Mouse (Mus musculus) intestine, postnatal 0 days (tissue): ENCODE measurements at regions not wholly inside any gene's neighbourhood (a gene's known extent, or its start where the extent isn't known, plus 50 kb on each side); places are given as distances from the start of the nearest gene placed in this dataset.

Source experiments
- ATAC-seq: fragments of 200-750 bp; cut with Nextera tagmentation; 2 replicates; pipeline ENCODE4 v1.8.0; 2017; ENCODE audit warnings: mild to moderate bottlenecking, moderate TSS enrichment, moderate library complexity
- H3K27ac ChIP-seq: fragments of 300-500 bp; sonication (generic); 2 replicates; pipeline ENCODE4 v1.5.1; 2014; ENCODE audit warnings: mild to moderate bottlenecking, low read depth, low read length, moderate library complexity
- H3K27me3 ChIP-seq: fragments of 300-500 bp; sonication (generic); replicated peaks from 2 replicates; pipeline ENCODE4 v1.6.1; 2014; ENCODE audit warnings: low read length, mixed read lengths; ENCODE audit not compliant: control insufficient read depth, insufficient read depth
- H3K36me3 ChIP-seq: fragments of 300-500 bp; sonication (generic); 2 replicates; pipeline ENCODE4 v1.6.1; 2014; ENCODE audit warnings: mild to moderate bottlenecking, moderate library complexity; ENCODE audit not compliant: control insufficient read depth, insufficient read depth
- H3K4me1 ChIP-seq: fragments of 300-500 bp; sonication (generic); replicated peaks from 2 replicates; pipeline ENCODE4 v1.6.1; 2014; ENCODE audit warnings: antibody characterized with exemption, low read length, mixed read lengths; ENCODE audit not compliant: control insufficient read depth, insufficient read depth
- H3K4me2 ChIP-seq: fragments of 300-500 bp; sonication (generic); replicated peaks from 2 replicates; pipeline ENCODE4 v1.6.1; 2014; ENCODE audit warnings: low read depth, mild to moderate bottlenecking, moderate library complexity
- H3K4me3 ChIP-seq: fragments of 300-500 bp; sonication (generic); 2 replicates; pipeline ENCODE4 v1.5.1; 2014; ENCODE audit warnings: low read depth, low read length
- H3K9ac ChIP-seq: fragments of 300-500 bp; sonication (generic); 2 replicates; pipeline ENCODE4 v1.6.1; 2014; ENCODE audit warnings: mild to moderate bottlenecking, low read depth, low read length
- H3K9me3 ChIP-seq: fragments of 300-500 bp; sonication (generic); 2 replicates; pipeline ENCODE4 v1.6.1; 2016; ENCODE audit warnings: mixed run types; ENCODE audit not compliant: control insufficient read depth
- CTCF ChIP-seq: sonication (generic); IDR thresholded peaks from 2 replicates; pipeline ENCODE4 v1.5.1; 2016; ENCODE audit warnings: low read depth, mild to moderate bottlenecking, control low read depth, antibody characterized with exemption, moderate library complexity
- WGBS: fragments of 180-500 bp; shearing (Covaris S2); extraction: QIAGEN DNeasy Blood & Tissue Kit; methylation state at CpG from one replicate; pipeline ENCODE4 v1.1.7; 2014; 5-methylcytosine and 5-hydroxymethylcytosine counted together

GRCm38 (mm10) chr16:5307249-5307605, 51.4 kb upstream of the Eef2kmt start:
- no peak for ATAC-seq
- Histone ChIP-seq H3K4me1 (peaks cover 4% of the 10 kb centered on the region; the same call in 1 of the 2 replicates), H3K4me2 (peak overlapping the region; percentile 71), H3K27me3 (peaks cover 11% of the 10 kb centered on the region), H3K27ac (no peak overlapping the region), H3K4me3 (0 out of 2 replicates have a peak overlapping the region, but pooled peaks have one; percentile 22), H3K36me3 (no peaks in the 10 kb centered on the region), H3K9me3 (no peaks in the 10 kb centered on the region), H3K9ac (no peak overlapping the region)
- no peak for TF ChIP-seq CTCF
- WGBS = 74% methylated on average over 7 of the region's 7 CpGs

GRCm38 (mm10) chr16:5306588-5307248, 50.9 kb upstream of the Eef2kmt start:
- Histone ChIP-seq H3K9me3 (no peaks in the 10 kb centered on the region), H3K27ac (no peak overlapping the region), H3K4me1 (peaks cover 4% of the 10 kb centered on the region; the same call in 1 of the 2 replicates), H3K4me2 (peak overlapping the region; percentile 71), H3K27me3 (peaks cover 11% of the 10 kb centered on the region), H3K4me3 (peak overlapping the region; percentile 22; the same call in 1 of the 2 replicates), H3K9ac (no peak overlapping the region), H3K36me3 (no peaks in the 10 kb centered on the region)
- peak; percentile 72 for ATAC-seq
- WGBS = 2% methylated on average over 36 of the region's 36 CpGs
- TF ChIP-seq CTCF = peak; percentile 99
